Comparison of ENCODE assay signal across 19 mouse cellular contexts in genomic region chr14:40893196-40893595, GRCm38 (mm10). TPM values are rescaled to one million over a fixed set of nuclear protein-coding genes. Genes with fewer than 3 reads are reported as not detected.
A peak's percentile ranks its signal among the peaks of the same experiment; 100 is the strongest.
DNase-seq lines count a peak whose midpoint lies in the region; ATAC-seq and TF ChIP-seq lines count a peak whose summit lies in the region.
"Had no signal": no experiment of that assay in that cellular context is flagged by ENCODE, and none has a peak within 500 bp of the region (broad histone marks: within the 10 kb centered on the region; RNA-seq: fewer than 3 reads in every experiment).

Sh2d4b (minus strand) TSS chr14:40893266.

- H3K4me2 ChIP-seq in heart, embryonic 13.5 days, result peak within 1 kb of the TSS; percentile 66; the same call in 1 of the 2 replicates
- peak within 1 kb of the TSS; percentile 61 for H3K4me2 ChIP-seq in embryonic facial prominence, embryonic 14.5 days (ENCODE audit: low read depth, low read length)

- no peak for ATAC-seq in heart, embryonic 13.5 days (ENCODE audit: extremely low read depth, insufficient number of reproducible peaks, low FRiP score, low TSS enrichment)
- peak; percentile 35; the same call in 1 of the 2 replicates for ATAC-seq in embryonic facial prominence, embryonic 14.5 days (ENCODE audit: low read depth)
- ATAC-seq in activated CD4-positive, CD25-positive, alpha-beta regulatory T cell, adult 4 months, result no peak
- ATAC-seq: forebrain, embryonic 15.5 days; inflammation-experienced regulatory T-cells, adult 6 months; lung, postnatal 0 days had no signal

- no peaks in the 10 kb centered on the region for H3K27me3 ChIP-seq in heart, embryonic 13.5 days (replicated peaks)
- peaks cover 2% of the 10 kb centered on the region; the same call in 1 of the 2 replicates for H3K27me3 ChIP-seq in heart, adult 2 months (ENCODE audit: control insufficient read depth, insufficient read depth, low read length)
- H3K27me3 ChIP-seq in ES-Bruce4 (ENCODE audit: control insufficient read depth, insufficient read depth, low read length, poor library complexity, severe bottlenecking), result no peaks in the 10 kb centered on the region
- H3K27me3 ChIP-seq in embryonic facial prominence, embryonic 14.5 days (replicated peaks; ENCODE audit: control insufficient read depth, insufficient read depth, low read length), result no peaks in the 10 kb centered on the region
- H3K27me3 ChIP-seq: forebrain, embryonic 15.5 days; megakaryocyte, embryonic 14.5 days had no signal

- TF ChIP-seq EP300 in heart, adult 2 months (IDR thresholded peaks at IDR 0.05; ENCODE audit: insufficient read depth, low read depth, low read length), result no peak
- TF ChIP-seq EP300 in ES-Bruce4 (IDR thresholded peaks at IDR 0.05; ENCODE audit: insufficient read depth, low read depth, low read length), result no peak

- H3K27ac ChIP-seq in heart, embryonic 13.5 days (replicated peaks), result 0 out of 2 replicates have a peak within 1 kb of the TSS, but pooled peaks have one; percentile 40
- no peak within 1 kb of the TSS for H3K27ac ChIP-seq in heart, adult 2 months
- H3K27ac ChIP-seq in ES-Bruce4 (ENCODE audit: insufficient read depth, low read length), result peak within 1 kb of the TSS; percentile 38
- H3K27ac ChIP-seq in embryonic facial prominence, embryonic 14.5 days (replicated peaks; ENCODE audit: low read depth, low read length), result no peak within 1 kb of the TSS
- H3K27ac ChIP-seq: forebrain, embryonic 15.5 days; liver, embryonic 14.5 days had no signal

- peaks cover 18% of the 10 kb centered on the region for H3K4me1 ChIP-seq in heart, embryonic 13.5 days
- H3K4me1 ChIP-seq in heart, adult 2 months (ENCODE audit: control insufficient read depth, insufficient read depth, low read length), result no peaks in the 10 kb centered on the region
- H3K4me1 ChIP-seq in ES-Bruce4 (ENCODE audit: control insufficient read depth, insufficient read depth, low read length), result peaks cover 4% of the 10 kb centered on the region
- peaks cover 3% of the 10 kb centered on the region; the same call in 1 of the 2 replicates for H3K4me1 ChIP-seq in embryonic facial prominence, embryonic 14.5 days (ENCODE audit: control insufficient read depth, insufficient read depth, low read length)

- H3K4me3 ChIP-seq in heart, embryonic 13.5 days, result no peak within 1 kb of the TSS
- H3K4me3 ChIP-seq in heart, adult 2 months, result no peak within 1 kb of the TSS
- H3K4me3 ChIP-seq in ES-Bruce4 (ENCODE audit: low read depth, low read length), result 0 out of 2 replicates have a peak within 1 kb of the TSS, but pooled peaks have one; percentile 1
- no peak within 1 kb of the TSS for H3K4me3 ChIP-seq in embryonic facial prominence, embryonic 14.5 days (ENCODE audit: low read depth, low read length)
- H3K4me3 ChIP-seq: megakaryocyte, embryonic 14.5 days had no signal

- H3K9me3 ChIP-seq in heart, embryonic 13.5 days, result no peaks in the 10 kb centered on the region
- H3K9me3 ChIP-seq in ES-Bruce4 (replicated peaks; ENCODE audit: control insufficient read depth, insufficient read depth, low read length, poor library complexity, severe bottlenecking), result no peaks in the 10 kb centered on the region
- H3K9me3 ChIP-seq in embryonic facial prominence, embryonic 14.5 days (ENCODE audit: control insufficient read depth, low read length), result no peaks in the 10 kb centered on the region
- H3K9me3 ChIP-seq: forebrain, embryonic 15.5 days; megakaryocyte, embryonic 14.5 days had no signal

- no peak for TF ChIP-seq POLR2A in heart, adult 2 months (IDR thresholded peaks at IDR 0.05; ENCODE audit: insufficient read depth, low read depth, low read length)
- no peak for TF ChIP-seq POLR2A in ES-Bruce4 (IDR thresholded peaks at IDR 0.05; ENCODE audit: insufficient read depth, low read length)

- no peaks in the 10 kb centered on the region for H3K36me3 ChIP-seq in heart, embryonic 13.5 days
- no peaks in the 10 kb centered on the region for H3K36me3 ChIP-seq in heart, adult 2 months (ENCODE audit: control insufficient read depth, insufficient read depth, low read length)
- H3K36me3 ChIP-seq in ES-Bruce4 (ENCODE audit: control insufficient read depth, insufficient read depth, low read length, poor library complexity, severe bottlenecking), result no peaks in the 10 kb centered on the region
- H3K36me3 ChIP-seq in embryonic facial prominence, embryonic 14.5 days (ENCODE audit: control insufficient read depth, insufficient read depth, low read length), result no peaks in the 10 kb centered on the region
- H3K36me3 ChIP-seq: forebrain, embryonic 15.5 days had no signal

- no peak for TF ChIP-seq CTCF in heart, adult 2 months (IDR thresholded peaks at IDR 0.05)
- TF ChIP-seq CTCF in ES-Bruce4 (IDR thresholded peaks at IDR 0.05; ENCODE audit: low read depth, low read length), result no peak

- H3K79me2 ChIP-seq in heart, adult 2 months (replicated peaks; ENCODE audit: control insufficient read depth, insufficient read depth, low read length), result no peaks in the 10 kb centered on the region

- no peak for DNase-seq in heart, adult 2 months
- DNase-seq in left cerebral cortex, postnatal 4 days, result no peak
- no peak for DNase-seq in left cerebral cortex, postnatal 10 days (ENCODE audit: extremely low spot score in 1 of 2, low spot score in 2 of 2)
- DNase-seq in embryonic facial prominence, embryonic 14.5 days (ENCODE audit: low spot score), result no peak
- no peak for DNase-seq in testis, postnatal 14 days (ENCODE audit: low spot score)
- DNase-seq: adrenal gland, postnatal 25 days; cerebellum, adult 8-10 months; heart, postnatal 14 days; kidney, postnatal 14 days; right cerebral cortex, postnatal 4 days; thymus, adult 18-20 months had no signal

- intact Hi-C loops in heart, adult 2 months (cut with DNase I), result loop anchor here (10.0 kb wide), 1 partner anchor 1358 kb away; no protein-coding TSS in a partner anchor
- intact Hi-C loops in left cerebral cortex, postnatal 4 days (cut with DNase I), result no loop called here
- intact Hi-C loops in left cerebral cortex, postnatal 10 days (cut with DNase I), result loop anchor here (10.0 kb wide), 1 partner anchor 1358 kb away; no protein-coding TSS in a partner anchor

- 33% methylated on average over 3 of the region's 3 CpGs for WGBS in heart, embryonic 13.5 days
- WGBS in heart, adult 2 months, result 62% methylated on average over 3 of the region's 3 CpGs
- 47% methylated on average over 3 of the region's 3 CpGs for WGBS in embryonic facial prominence, embryonic 14.5 days

- H3K9ac ChIP-seq in heart, embryonic 13.5 days, result no peak within 1 kb of the TSS
- no peak within 1 kb of the TSS for H3K9ac ChIP-seq in heart, adult 2 months (ENCODE audit: low read depth, low read length)
- 0 out of 2 replicates have a peak within 1 kb of the TSS, but pooled peaks have one; percentile 13 for H3K9ac ChIP-seq in ES-Bruce4 (ENCODE audit: low read depth, poor library complexity, severe bottlenecking)
- H3K9ac ChIP-seq in embryonic facial prominence, embryonic 14.5 days (ENCODE audit: low read depth, low read length), result no peak within 1 kb of the TSS
- H3K9ac ChIP-seq: liver, embryonic 14.5 days had no signal

RNA-seq across cellular contexts. Expression of gene Sh2d4b, which starts in this region (rescaled TPM):
- 0.48 and 0.67 TPM in 2 replicates for polyA plus RNA-seq in heart, embryonic 13.5 days (2015; fragmentation: Nextera tagmentation; extraction: Ambion mirVana)
- 1 to 10 TPM in 1 of 2 experiments, under 1 TPM in 1; 0.84 to 1.1 TPM for total RNA-seq in heart, adult 2 months (2021)
- polyA plus RNA-seq in heart, adult 2 months (2012; rRNA removed), result 0.14 and 0.18 TPM in 2 replicates
- 10 to 100 TPM; 10.6 to 11.9 TPM for total RNA-seq in left cerebral cortex, postnatal 4 days (2021)
- 1 to 10 TPM; 3.6 to 4.6 TPM for total RNA-seq in left cerebral cortex, postnatal 10 days (2021)
- polyA plus RNA-seq in ES-Bruce4 (2011; ENCODE audit: insufficient read depth, insufficient read length, low read depth, missing spikeins), result 1.7 and 2.6 TPM in 2 replicates
- polyA plus RNA-seq in embryonic facial prominence, embryonic 14.5 days (2014; fragmentation: Nextera tagmentation; extraction: Ambion mirVana), result 1.8 and 1.9 TPM in 2 replicates
- not detected for polyA plus RNA-seq in activated CD4-positive, CD25-positive, alpha-beta regulatory T cell, adult 4 months (2017; shearing (Covaris generic))

Comparison
In these comparisons a context has a peak if more than half of its experiments do, and no peak if none do; other contexts are left out.
1. H3K27ac ChIP-seq: peak in heart, embryonic 13.5 days (single experiment) and ES-Bruce4 (single experiment); none in heart, adult 2 months (single experiment) and embryonic facial prominence, embryonic 14.5 days (single experiment).